Mouse (Mus musculus): ENCODE data around the gene D630039A03Rik. TPM values are rescaled to one million over a fixed set of nuclear protein-coding genes. Genes with fewer than 3 reads are reported as not detected.
A peak's percentile ranks its signal among the peaks of the same experiment; 100 is the strongest.
"Not testable (repeated sequence)": the region's sequence is repeated elsewhere in the genome, so short reads cannot be mapped to it uniquely, and the experiment has no call there.

Gene D630039A03Rik
- total and polyA plus RNA-seq, 3 experiments = 4.9 to 11.6 (median 11.5) TPM

DNA sequence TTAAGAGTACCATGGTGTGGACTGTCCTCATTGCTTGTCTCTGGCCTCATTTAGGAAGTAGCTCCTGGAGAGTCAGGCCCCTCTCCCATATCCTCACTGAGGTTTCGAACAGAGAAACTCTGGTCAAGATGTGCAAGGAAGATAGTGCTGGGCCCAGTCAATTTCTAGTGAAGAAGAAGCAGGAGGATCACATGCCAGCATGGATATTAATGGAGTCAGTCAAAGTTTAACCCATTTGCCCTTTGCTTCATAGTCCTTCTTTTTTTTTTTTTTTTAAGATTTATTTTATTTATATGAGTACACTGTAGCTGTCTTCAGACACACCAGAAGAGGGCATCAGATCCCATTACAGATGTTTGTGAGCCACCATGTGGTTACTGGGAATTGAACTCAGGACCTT is 27.1 kb downstream of the D630039A03Rik start:
- DNase-seq = not testable (repeated sequence)

GRCm38 (mm10) chr4:57888246-57888645 is 27.9 kb downstream of the D630039A03Rik start:
- DNase-seq = no peak

- no peak for DNase-seq
Observed at GRCm38 (mm10) chr4:57886888-57887230, 29.2 kb downstream of the D630039A03Rik start.

GRCm38 (mm10) chr4:57886066-57886887 is 29.8 kb downstream of the D630039A03Rik start:
- peak; percentile 87 for DNase-seq

DNA sequence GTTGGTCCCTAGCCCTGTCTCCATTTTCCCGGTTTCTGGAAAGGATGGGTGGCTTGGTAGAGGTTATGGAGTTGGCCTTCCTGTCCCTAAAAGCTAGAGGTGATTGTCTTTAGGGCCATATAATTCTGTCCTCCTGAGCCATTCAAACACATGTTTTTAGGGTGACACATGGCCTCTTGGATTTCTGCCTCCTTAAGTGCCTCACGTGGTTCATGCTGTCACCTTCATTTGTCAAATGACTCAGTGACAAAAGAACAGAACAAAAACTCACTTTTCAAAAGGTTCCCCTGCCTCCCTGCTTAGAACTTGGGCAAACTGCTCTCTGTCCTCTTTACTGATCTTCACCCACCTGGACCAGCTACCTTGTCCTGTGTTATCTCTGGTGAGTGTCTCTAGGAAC is 30.9 kb downstream of the D630039A03Rik start:
- peak; percentile 74 for DNase-seq

GRCm38 (mm10) chr4:57884511-57884910 is 31.6 kb downstream of the D630039A03Rik start:
- no peak for DNase-seq

DNA sequence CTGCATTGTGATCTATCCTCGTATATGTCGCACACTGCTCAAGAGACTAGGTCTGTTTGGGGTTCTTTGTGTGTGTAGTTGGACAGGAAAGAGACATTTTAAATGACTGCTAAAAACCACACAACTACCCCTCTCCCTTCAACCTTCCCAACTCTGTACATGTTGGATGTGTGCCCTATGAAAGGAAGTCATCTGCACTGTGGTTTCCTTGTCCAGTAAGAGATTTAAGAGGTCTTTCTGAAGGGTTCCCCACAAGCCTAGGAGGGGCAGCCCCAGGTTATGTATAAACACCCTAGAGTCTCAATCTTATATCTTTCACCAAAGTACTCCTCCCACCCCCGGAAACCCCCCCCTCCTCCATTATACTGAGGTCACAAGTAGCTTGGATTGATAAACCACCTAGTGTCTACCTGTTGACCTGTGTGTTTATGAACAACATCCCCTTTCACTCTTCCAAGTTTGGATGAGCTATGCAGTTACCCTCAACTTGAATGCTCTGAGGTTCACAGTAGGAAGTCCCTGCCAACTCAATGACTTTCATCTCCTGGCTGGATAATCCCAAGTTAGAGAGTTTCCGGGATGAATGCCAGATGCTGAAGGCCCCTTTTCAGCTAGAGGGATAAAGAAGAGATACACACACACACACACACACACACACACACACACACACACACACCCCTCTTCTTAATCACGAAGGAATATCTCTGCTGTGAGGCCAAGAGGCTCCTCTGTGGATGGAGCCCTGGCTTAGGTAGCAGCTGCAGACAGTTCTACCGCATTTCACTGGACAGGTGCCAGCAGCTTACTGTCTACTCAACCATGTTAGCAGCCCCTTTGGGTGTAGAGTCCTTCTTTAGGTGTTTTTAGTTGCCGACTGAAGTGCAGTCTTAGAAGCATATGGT is 32.3 kb downstream of the D630039A03Rik start:
- DNase-seq = peak; percentile 71

DNA sequence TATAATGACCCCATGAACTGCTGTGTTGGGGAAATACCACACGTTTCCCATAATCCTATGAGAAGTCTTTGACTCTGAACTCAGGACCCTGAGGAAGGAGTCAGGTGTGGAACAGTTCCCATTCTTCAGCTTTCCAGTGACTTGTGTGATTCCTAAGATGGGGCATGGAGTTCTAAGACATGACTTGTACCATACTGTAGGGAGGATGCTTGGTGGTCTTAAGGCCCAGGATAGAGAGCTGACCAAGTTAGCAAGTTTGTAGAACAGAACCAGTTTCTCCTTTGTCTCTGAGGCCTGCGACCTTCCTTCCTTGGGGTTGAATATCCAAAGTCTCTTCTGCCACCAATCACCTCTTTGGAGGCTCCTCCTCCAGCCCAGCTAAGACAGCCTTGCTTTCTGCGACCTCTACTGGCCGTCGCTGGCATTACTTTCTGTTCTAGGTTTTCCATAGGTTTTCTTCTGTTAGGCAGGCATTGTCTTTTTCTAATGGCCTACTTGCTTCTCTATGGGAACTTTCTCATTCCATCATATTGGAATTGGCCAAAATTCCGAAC is 36.2 kb downstream of the D630039A03Rik start:
- DNase-seq = peak; percentile 83

DNA sequence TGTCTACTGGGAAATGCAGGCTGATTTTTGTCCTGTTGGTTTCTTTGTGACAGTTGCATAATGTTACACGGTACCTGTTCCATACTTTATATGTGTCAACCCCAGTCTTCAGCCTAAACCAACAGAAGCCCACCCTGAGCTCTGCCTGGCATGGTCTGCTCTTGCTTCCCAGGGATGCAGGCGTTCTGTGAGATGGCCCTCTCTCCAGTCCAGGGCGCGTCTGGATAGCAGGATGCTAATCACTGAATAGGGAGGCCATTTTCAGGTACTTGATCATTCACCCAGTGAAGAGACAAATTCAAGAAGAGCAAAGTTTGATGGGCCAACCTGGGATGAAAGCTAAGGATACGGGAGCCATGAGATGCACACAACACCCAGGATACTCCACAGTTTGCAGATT is 37.0 kb downstream of the D630039A03Rik start:
- DNase-seq = no peak

DNA sequence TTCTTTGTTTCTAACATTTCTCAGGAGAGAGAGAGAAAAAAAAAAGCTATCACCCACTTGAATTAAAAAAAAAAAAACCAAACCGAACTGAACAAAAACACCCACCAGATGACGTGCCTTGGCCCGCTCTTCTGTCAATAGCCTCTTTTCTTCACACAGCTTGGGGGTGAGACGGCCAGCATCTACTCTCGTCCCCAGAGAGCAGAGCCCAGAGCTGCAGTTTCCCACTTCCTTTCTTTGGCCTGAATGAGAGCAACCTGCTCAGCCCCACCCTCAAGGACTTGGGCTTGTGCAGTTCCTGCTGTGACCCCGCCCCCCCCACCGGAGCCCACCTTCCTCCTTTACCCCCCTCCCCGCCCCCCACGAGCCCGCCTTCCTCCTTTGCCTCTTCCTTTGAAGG is 48.6 kb downstream of the D630039A03Rik start:
- peak; percentile 1 for DNase-seq

DNA sequence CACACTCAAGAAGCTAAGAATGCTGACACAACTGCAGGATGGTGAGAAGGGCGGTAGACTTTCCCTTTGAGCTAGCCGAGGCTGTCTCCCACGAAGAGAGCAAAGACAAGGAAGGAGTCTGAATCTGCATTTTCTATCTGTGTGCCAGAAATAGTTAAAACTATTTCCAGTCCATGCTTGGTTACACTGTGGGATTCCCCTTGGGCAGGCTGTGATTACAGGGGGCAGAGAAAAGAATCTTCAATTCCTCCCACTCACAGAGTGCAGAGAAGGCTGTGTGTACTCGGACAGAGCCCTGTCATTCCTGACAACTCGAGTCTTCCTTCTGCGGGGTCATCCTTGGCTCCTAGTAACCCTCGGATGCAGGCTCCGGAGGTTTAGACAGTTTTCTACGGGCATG is 49.1 kb downstream of the D630039A03Rik start:
- DNase-seq = peak; percentile 1

DNA sequence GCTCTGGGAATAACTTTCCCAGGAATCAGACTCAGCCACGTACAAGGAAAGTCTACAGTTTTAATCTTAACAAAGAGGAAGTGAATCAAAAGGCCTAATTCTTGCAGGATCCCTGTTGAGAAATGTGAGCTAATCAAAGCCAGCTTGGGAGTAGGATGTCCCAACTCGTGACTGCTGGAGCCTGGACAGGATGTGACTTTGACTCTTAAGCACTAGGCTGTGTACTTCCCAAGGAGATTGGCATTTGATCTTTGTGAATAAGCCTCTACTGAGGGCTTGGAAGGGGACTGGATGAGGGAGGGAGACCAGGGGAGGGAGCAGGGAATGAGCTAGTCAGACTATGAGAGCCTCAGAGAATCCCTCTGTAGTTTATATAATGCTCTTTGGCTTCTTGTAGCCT is 50.0 kb downstream of the D630039A03Rik start:
- DNase-seq = peak; percentile 51

- DNase-seq = peak; percentile 0
Observed at GRCm38 (mm10) chr4:57862269-57862986, 53.7 kb downstream of the D630039A03Rik start.

DNA sequence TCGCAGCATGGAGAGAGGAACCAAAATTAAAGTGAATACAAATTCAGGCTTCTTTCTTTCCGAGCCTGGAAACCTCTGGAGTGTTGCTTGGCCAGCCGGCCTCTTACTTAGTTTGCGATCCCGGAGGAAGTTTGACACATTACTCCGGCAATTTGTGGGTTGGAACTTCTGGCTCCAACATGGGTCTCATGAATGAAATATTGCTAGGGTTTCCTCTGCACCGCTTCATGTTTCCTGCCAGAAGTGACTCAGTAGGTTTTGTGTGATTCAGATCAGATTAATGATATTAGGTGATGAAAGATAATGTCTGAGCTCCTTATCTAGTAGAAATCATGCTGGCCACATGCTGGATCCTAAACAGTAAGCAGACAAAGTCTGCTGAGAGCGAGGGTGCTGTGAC is 54.2 kb downstream of the D630039A03Rik start:
- peak; percentile 63 for DNase-seq

GRCm38 (mm10) chr4:57861166-57861565 is 54.9 kb downstream of the D630039A03Rik start:
- DNase-seq = peak; percentile 35

- peak; percentile 55 for DNase-seq
Observed at GRCm38 (mm10) chr4:57860204-57860611, 55.9 kb downstream of the D630039A03Rik start.

Other genes with a start within 250 kb of the D630039A03Rik start
- gene Akap2, start 198.6 kb downstream of the D630039A03Rik start, total RNA-seq (2021) = 100 to 1,000 TPM in 1 of 2 experiments, 10 to 100 TPM in 1; 99.1 to 186 TPM
- 56.4 and 60.7 TPM in 2 replicates for gene Akap2, start 198.6 kb downstream of the D630039A03Rik start, polyA plus RNA-seq (2012; rRNA removed)
- 100 to 1,000 TPM; 264 to 311 TPM for gene Txn1, start 40.1 kb upstream of the D630039A03Rik start, total RNA-seq (2021)
- 61.2 and 69.7 TPM in 2 replicates for gene Txn1, start 40.1 kb upstream of the D630039A03Rik start, polyA plus RNA-seq (2012; rRNA removed)
- gene Txndc8, start 92.8 kb upstream of the D630039A03Rik start, total RNA-seq (2021) = not detected
- gene Txndc8, start 92.8 kb upstream of the D630039A03Rik start, polyA plus RNA-seq (2012; rRNA removed) = not detected in 2 replicates

Data from adrenal gland, adult 2 months (tissue).